Mouse (Mus musculus) bone marrow macrophage, adult 2 months (primary cell): ENCODE measurements around the gene Rpl36.

Experiments used
- CTCF ChIP-seq: IDR thresholded peaks from 2 replicates; pipeline ENCODE4 v1.5.1; 2012; ENCODE audit warnings: low read depth, mild to moderate bottlenecking, low read length, moderate library complexity
- POLR2A ChIP-seq: IDR thresholded peaks from 2 replicates; pipeline ENCODE4 v1.6.1; 2012; ENCODE audit warnings: mild to moderate bottlenecking, low read depth, low read length, borderline replicate concordance

DNA sequence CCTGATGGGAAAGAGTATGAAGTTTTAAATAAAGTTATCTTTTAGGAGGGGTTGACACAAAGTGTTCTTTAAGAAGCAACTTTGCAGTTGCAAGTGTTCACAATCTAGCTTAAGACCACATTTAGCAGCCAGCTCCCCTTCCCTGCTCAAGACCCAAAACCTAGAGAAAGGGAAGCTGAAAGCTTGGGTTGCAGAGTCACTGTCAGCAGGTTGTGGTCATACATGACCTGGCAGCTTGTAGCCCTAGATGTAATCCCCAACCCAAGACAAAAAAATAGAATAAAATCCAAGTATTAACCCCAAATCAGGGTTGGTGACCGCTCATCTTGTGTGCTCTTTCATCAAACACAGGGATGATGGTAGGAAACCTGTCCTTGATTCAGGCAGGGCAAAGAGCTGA, 30.1 kb upstream of the Rpl36 start:
- TF ChIP-seq POLR2A: no peak
- TF ChIP-seq CTCF: no peak
